Mouse (Mus musculus): ENCODE data around the gene Vapb. TPM values are rescaled to one million over a fixed set of nuclear protein-coding genes. Genes with fewer than 3 reads are reported as not detected.
A peak's percentile ranks its signal among the peaks of the same experiment; 100 is the strongest.

Gene Vapb
- total RNA-seq, 2 experiments from 2014 or later = 8.7 to 90.0 TPM

DNA sequence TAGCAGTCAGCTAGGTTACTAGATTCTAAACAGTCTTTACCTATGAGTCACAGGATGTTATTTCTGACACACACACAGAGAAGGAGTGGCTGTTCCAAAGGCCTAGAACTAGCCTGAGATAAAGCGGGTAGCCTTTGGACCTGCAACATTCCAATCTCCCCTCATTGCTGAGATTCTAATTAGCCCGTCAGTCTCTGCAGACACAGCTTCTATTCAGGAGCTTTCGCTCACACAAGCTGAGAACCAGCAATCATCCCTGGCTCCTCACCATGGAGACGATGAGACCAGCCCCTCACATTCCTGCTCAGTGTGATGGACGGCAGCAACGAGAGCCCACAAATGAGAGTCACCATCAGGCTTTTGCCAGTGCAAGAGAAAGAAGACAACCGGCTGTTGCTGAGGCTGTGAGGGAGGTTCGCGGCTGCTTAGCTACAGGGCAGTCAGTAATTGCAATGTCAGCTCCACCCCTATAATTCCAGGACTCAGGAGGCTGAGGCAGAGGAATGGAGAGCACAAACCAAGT, 6.8 kb upstream of the Vapb start:
- ATAC-seq (replicated peaks; ENCODE audit: poor library complexity, severe bottlenecking) = no peak

DNA sequence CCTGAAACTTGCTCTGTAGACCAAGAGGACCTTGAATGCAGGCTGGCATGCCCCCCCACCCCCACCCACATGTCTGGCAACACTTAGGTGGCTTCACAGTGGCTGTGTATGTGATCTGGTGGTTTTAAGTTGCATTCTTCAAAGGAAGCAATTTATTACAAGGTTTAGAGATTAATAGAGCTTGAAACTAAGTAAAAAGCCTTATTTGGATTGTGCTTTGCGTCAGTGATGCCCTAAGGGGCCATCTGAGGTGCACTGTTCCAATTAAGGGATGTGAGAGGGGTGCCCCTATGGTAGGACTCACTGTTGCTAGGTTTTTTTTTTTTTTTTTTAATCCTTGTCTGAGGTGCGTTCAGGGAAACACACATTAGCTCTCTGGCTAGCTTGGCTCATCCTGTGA, 2.9 kb upstream of the Vapb start:
- no peak for ATAC-seq (replicated peaks; ENCODE audit: poor library complexity, severe bottlenecking)

DNA sequence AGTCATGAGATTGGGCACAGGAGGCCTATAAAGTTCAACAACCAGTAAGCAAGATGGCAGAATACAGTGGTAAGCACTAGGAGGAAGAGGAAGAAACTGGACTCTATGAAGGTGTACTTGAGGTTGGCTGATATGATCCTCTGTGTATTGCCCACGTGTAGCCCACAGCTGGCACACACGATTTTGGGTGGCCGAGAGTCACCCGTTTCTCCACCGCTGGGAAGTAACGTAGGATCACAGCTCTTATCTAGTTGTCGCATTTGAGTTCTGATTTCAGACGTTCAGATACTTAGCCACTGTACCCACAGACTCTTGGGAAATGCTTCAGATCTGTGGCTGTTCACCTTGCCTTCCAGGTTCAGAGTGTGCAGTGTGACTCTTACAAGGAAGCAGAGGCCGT, 921 bp downstream of the Vapb start:
- ATAC-seq (replicated peaks; ENCODE audit: poor library complexity, severe bottlenecking) = peak; percentile 8

DNA sequence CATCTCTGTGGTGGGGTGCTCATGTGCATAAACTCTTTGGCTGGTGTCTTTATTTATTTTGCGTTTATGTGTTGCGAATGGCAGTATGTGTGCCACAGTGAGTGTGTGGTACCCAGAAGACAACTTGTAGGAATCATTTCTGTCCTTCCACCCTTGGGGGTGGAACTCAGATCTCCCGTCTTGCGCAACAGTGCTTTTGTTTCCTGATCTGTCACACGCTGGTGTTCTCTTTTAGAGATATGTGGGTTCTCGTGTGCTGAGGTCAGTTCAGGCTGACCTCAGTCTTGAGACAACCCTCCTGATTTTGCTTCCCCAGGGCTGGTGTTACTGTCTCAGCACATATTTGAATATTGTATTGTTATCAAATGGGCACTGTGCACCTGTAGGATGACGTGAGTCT, 1.8 kb downstream of the Vapb start:
- peak; percentile 64 for ATAC-seq (replicated peaks; ENCODE audit: poor library complexity, severe bottlenecking)

DNA sequence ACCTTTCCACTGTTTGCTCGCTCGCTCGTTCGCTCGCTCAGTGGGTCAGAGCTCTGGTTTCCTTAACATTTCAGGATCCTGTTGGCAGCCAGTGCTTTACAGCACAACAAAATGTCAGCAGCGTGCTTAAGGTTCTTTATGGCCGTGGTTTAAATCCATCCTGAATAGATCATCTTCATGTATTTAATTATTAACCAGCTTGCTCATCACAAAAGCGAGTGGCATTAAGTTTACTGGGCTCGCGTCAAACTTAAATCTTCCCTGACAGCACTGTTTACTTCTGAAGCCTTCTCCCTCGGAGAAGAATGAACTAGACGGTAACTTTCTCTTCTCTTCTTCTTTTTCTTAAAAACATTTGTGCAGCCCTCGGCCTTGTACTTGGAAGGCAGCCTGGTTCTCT, 4.8 kb downstream of the Vapb start:
- ATAC-seq (replicated peaks; ENCODE audit: poor library complexity, severe bottlenecking) = no peak

DNA sequence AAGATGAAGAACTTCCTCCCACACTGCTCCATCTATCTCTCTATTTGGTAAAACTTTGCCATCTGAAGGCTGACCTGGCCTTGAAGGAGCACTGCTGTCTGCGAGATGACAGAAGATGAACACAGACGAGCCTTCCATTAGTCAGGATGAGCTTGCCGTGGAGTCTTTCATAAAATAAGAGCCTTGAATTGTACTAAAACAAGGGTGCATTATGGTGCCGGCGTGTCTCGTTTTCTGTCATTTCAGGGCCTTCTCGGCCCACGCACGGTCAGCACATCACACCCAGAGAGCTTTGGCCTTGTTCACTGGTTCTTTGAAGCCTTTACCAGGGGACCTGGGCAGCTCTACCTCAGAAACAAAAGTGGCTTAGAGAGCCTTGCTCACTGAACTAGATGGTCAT, 5.4 kb downstream of the Vapb start:
- ATAC-seq (replicated peaks; ENCODE audit: poor library complexity, severe bottlenecking) = no peak

DNA sequence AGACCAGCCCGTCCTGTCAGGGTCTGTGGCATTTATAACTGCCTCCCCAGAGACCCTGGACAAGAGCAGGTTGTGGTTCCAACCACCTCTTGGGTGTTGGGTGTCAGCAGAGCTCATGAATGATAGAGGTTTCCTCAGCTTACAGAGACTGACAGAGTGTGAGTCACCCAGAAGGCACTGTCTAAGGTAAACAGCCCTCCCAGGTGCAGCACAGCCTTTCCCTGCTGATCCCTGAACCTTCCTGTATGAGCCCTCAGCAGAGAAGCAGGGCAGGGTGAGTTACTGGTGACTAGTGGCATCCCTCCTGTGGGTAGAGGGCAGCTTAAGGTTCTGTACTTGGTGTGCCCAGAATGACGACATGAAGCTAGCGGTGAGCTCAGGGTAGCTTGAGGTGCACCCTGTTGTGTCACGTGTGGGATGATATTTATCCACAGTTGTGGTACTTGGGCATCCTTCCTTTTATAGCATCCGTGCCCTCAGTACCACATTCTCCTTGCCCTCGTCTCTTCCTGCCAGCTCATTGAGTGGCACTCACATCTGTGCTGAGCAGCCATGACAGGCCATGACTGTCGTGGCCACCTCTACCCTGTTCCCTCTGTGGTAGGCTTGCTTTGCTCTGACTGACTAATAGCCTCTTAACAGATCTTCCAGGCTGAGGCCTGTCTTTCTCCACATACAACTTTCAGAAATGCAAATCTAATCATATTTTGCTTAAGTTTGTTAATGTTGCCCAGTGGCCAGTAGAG, 6.9 kb downstream of the Vapb start:
- ATAC-seq (replicated peaks; ENCODE audit: poor library complexity, severe bottlenecking) = no peak

DNA sequence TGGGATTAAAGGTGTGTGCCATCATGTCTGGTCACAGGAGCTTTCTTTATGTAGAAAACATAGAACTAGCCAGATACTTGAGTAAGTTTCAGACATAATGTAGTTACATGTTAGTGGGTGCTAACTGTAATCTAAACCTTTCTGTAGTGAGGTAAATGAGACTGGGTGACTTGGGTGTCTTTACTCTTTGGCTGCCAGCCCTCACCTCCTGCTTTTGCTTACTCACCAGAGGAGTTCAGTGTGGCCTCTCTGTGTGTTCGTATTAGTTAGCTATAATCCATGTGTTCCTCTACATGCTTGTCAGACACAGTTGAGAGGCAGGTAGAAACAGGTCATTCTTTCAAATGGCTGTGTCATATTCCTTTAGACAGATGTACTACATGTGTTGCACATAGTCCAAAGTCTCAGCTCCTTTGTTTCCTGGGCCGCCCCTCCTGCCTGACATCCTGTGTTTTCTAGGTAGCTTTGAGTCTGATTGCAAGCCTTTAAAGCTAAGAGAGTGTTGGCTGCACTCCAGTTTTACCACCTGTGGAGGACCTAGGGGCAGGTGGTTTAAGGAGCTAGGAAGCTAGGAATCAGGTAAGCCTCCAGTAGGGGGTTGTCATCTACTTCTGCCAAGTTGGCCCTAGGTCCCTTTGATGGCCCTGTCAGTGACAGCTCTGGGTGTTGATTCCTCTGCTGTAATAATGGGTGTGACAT, 11.8 kb downstream of the Vapb start:
- ATAC-seq (replicated peaks; ENCODE audit: poor library complexity, severe bottlenecking) = no peak

DNA sequence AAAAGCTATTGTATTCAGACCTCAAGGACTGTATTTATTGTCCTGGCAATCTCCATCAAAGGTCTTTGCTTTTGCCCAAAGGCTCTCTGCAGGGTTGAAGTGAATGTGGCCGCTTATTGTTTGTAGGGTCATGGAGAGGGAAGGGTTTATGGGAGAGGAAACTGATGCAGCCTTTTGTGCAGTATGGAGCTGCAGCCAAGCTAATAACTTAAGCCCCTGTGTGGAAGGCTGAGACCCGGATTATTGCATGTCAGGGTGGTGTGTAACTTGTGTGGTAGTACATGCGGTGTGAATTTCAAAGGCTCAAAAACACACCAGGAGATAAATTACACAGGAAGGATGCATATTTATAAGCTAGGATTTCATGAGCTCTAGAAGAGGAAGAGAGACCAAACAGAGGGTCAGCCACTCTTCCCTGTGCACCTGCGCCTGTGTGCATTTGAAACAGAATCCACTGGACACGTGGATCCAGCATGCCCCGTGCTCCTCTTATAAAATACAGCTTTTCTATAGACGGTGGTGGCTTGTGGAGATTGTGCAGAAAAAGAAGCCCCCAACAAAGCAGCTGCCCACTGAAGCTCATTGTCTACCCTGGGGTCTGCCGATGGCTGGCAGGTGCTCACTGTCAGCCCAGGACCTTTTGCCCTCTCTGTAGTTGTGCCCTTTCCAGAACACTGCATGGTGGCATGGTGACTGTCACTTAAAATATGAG, 18.3 kb downstream of the Vapb start:
- ATAC-seq (replicated peaks; ENCODE audit: poor library complexity, severe bottlenecking) = no peak

DNA sequence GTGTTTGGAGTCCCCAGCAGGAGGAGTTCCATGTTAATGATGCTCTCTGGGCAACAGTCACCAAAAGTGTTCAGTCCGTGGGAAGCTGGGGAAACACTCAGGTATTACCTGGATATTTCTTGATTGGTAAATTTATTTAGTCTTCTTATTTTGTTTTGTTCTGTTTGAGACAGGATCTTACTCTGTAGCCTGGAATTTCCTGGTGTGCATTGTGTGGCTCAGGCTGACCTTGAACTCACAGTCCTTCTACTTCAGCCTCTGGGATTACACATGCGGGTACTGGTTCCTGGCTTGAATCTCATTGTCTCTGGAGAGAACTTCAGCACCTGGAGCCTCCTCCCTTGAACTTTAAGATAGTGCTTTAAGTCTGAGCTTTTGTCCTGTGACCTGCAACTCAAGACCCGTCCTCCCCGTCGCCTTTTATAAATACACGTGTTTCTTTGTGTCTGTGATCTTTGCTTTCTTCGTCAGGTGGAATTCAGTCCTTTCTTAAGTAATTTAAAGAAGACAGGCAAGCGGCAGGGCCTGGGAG, 20.4 kb downstream of the Vapb start:
- ATAC-seq (replicated peaks; ENCODE audit: poor library complexity, severe bottlenecking) = no peak

DNA sequence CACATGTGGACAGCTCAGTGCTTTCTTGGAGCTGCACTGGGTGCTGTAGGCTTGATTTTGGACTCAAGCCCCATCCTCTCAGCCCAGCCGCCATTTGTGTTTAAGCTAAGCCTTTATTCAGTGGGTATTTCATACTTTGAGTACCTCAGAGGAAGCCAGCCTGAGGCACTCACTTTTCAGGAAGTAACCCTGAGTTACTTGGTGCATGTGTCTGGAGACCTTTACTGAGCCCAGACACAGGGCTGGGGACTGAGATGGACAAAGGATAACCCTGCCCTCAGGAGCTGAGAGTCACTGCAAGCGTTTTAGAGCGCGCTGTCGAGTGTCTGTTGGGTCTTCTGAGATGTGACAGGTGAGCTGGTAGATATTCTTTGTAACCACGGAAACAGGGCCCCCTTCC, 23.3 kb downstream of the Vapb start:
- ATAC-seq (replicated peaks; ENCODE audit: poor library complexity, severe bottlenecking) = peak; percentile 51; the same call in 1 of the 2 replicates

DNA sequence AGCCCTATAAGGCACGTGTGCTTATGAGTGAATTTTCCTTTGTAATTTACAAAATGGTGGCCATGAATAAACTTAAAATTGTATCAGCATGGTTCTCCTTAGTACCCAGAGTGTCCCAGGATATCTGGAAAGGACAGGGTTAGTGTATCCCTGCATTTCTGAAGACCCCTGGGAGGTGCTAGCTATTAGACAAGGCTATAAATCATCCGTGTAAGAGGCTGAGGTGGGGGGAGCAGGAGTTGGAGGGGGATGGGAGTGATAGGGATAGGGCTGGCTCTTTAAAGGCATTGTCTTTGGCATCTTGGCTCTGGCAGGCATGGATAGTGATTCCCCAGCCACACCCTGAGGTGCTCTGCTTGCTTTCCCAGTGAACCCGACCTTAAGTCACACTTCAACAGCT, 27.3 kb downstream of the Vapb start:
- ATAC-seq (replicated peaks; ENCODE audit: poor library complexity, severe bottlenecking) = no peak

DNA sequence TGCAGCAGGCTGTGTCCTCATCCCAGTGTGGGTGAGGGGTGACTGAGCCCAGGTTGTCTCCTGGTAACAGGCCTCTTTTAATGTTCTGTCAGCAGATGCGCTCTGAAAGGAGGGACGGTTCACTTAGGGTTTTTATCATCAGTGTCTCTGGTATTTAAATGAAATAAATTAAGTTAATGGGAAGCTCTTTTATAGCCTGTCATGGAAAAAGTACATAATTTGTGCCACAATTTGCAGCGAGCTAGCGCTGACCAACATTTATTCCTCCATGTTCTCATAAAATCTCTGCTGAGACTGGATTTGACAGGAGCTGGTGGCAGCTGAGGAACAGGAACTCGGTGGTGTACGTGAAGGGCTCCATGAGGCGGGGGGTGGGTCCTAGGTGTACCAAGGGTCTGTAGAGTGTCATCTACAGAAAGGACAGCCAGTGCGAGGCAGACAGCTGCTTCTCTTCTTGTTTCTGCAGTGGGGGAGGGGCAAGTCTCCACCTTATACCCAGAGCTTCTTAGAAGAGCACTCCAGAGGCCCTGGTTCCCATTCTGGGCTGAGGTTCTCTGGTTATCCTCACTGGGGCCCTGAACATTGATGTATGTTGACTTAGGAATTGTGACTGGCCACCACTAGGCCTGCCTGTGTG, 30.8 kb downstream of the Vapb start:
- no peak for ATAC-seq (replicated peaks; ENCODE audit: poor library complexity, severe bottlenecking)

DNA sequence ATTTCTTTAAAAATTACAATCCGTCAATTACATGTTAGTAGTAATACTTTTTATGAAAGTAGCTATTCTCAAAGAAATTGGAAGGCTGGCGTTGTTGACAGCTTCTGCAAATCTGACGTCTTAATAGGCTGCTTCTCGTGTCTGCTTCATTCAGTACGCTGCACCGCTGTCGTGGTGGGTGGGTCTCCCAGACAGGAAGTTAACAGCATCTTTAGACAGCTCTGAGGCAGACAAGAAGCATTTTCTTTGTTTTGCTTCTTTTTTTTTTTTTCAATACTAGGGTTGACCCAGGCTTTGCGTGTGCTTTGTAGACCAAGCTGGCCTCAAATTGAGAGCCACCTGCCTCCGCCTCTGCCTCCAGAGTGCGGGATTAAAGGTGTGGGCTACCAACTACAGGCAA, 31.9 kb downstream of the Vapb start:
- ATAC-seq (replicated peaks; ENCODE audit: poor library complexity, severe bottlenecking) = no peak; the same call in 1 of the 2 replicates

DNA sequence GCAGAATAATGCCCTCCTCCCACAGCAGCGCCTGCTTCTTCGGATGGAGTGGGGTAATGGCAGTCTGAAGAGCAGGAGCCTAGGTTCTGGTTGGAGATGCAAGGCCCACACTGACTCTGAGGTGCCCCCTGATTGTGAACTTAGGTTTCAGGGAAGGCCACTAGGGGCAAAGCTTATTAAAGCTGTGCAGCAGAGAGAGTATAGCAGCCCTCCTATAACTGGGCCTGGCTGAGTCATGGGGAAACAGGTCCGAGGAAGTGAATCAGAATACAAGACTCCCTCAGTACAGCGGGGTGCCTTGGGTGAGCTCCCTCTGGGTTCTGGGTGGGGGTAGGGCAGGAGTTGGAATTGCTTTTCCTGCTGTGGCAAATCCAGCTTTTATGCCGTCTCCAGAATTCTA, 33.3 kb downstream of the Vapb start:
- no peak; the same call in 1 of the 2 replicates for ATAC-seq (replicated peaks; ENCODE audit: poor library complexity, severe bottlenecking)

DNA sequence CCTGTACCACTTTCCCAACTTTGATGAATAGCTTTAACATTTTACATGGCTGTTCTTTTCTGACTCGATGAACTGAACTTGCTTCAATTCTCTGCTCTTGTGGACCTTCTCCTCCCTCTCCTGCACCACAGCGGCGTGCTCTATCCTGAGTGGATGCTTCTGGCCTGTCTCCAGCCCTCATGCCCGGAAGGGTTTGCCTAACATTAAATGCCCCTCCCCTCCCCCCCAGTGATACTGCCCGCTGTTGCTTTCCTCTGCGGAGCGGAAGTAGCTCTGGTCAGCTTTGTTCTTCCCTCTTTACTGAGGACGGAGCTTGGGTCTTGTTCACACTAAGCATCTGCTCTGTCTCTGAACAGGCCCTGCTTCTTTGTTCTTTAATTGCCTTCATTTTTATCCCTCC, 34.4 kb downstream of the Vapb start:
- ATAC-seq (replicated peaks; ENCODE audit: poor library complexity, severe bottlenecking) = no peak

DNA sequence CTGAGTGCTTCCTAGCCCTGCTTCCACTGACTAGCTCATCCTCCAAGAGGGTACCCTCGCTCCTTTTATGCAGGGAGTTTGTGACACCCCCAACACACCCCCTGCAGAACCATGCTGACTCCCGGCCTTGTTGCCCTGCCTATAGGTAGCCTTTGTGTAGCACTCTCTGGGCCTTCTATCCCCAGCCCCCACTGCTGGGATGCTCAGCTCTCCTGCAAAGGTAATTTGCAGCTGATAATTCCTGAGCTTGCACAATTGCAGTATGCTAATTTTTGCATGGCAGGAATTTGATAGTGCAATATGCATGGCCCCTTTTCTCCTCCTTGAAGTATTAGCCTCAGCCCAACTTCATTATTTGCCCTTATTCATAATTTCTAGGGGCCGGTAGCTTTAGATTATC, 38.2 kb downstream of the Vapb start:
- ATAC-seq (replicated peaks; ENCODE audit: poor library complexity, severe bottlenecking) = no peak

DNA sequence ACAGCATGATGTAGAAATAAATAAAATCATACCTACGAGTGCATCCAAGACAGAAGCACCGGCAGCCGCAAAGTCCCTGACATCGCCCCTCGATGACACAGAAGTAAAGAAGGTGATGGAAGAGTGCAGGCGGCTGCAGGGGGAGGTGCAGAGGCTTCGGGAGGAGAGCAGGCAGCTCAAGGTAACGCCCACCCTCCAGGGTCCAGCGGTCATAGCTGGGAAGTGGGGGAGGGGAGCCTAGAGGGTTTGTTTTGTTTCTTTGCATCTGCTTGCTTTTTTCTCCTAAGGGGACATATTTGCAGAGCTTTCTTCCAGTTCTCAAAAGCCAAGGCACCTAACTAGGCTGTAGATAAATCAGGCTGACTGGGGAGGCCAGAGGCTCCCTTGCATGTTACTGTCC, 38.8 kb downstream of the Vapb start:
- ATAC-seq (replicated peaks; ENCODE audit: poor library complexity, severe bottlenecking) = no peak

DNA sequence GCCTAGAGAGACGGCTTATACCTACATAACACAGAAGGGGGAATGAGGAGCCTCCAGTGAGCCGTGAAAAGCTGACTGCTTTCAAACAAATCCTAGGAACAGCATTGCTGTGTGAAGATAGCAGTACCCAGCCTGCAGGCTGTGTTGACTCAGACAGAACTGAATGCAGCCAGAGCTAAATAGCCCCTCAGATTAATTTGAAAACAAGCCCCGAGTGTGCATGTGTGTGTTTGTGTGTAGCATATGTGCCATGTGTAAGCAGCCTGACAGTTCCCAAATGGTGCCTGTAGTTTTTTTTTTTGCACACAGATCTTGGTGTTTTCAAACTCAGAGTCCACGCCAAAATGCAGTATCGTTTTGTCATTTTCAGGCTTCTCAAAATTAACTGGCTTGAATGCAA, 43.6 kb downstream of the Vapb start:
- ATAC-seq (replicated peaks; ENCODE audit: poor library complexity, severe bottlenecking) = no peak

DNA sequence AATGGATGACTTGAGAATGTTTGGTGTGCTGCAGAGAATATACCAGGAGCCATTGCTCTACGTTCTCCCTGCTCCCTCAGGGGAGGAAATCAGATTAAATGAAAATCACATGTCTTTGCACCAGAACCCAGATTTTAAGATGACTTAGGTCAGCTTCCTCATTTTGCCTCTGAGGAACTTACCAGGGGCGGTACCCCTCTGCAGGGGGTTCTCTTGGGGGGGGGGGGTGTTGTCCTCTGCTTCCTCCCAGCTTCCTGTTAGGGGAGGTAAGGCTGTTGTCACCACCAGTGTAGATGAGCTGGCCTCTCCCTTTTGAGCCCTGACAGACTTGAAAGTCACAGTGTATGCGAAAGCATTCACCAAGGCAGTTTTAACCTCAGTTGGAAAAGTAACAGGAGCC, 47.1 kb downstream of the Vapb start:
- peak; percentile 93 for ATAC-seq (replicated peaks; ENCODE audit: poor library complexity, severe bottlenecking)

DNA sequence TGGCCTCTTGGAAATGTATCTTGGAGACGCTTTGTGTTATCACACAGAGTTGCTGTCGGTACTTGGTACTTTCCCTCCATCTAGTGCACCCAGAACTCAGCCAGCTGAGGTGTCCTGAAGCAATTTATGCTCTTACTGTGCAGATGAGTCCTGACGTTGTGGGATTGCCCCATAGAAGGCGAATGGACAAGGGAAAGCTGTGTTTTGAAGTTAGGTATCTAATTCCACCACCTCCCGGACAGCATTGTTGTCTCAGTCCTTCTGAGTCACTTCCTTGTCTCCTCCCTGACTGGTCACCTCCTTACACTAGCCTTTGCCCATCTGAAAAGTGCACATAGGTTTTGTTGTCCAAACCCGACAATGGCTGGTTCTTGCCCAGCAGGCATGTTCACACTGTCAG, 47.6 kb downstream of the Vapb start:
- ATAC-seq (replicated peaks; ENCODE audit: poor library complexity, severe bottlenecking) = peak; percentile 15
